Mouse (Mus musculus) heart, adult 2 months (tissue): ENCODE results near the gene Drg1. TPM values are rescaled to one million over a fixed set of nuclear protein-coding genes. Genes with fewer than 3 reads are reported as not detected.

Experiments used
- DNase-seq, 2 experiments: peaks; one replicate each; pipeline ENCODE4 v3.0.0; 2021
- H3K27ac ChIP-seq: fragments of 200-600 bp; 2 replicates; pipeline ENCODE4 v1.8.1; 2022
- H3K27me3 ChIP-seq: fragments of 200-500 bp; 2 replicates; pipeline ENCODE4 v1.6.1; 2012; ENCODE audit warnings: mild to moderate bottlenecking, low read length, inconsistent platforms, mixed read lengths; ENCODE audit not compliant: control insufficient read depth, insufficient read depth
- H3K36me3 ChIP-seq: fragments of 200-500 bp; 2 replicates; pipeline ENCODE4 v1.6.1; 2012; ENCODE audit warnings: low read length, inconsistent platforms; ENCODE audit not compliant: control insufficient read depth, insufficient read depth
- H3K4me1 ChIP-seq: fragments of 200-500 bp; 2 replicates; pipeline ENCODE4 v1.6.1; 2011; ENCODE audit warnings: low read length; ENCODE audit not compliant: control insufficient read depth, insufficient read depth
- H3K4me3 ChIP-seq: fragments of 200-600 bp; 2 replicates; pipeline ENCODE4 v1.8.1; 2022
- H3K79me2 ChIP-seq: fragments of 200-500 bp; replicated peaks from 2 replicates; pipeline ENCODE4 v1.6.1; 2012; ENCODE audit warnings: mild to moderate bottlenecking, inconsistent platforms, low read length, moderate library complexity, mixed read lengths; ENCODE audit not compliant: control insufficient read depth, insufficient read depth
- H3K9ac ChIP-seq: fragments of 200-500 bp; 2 replicates; pipeline ENCODE4 v1.6.1; 2012; ENCODE audit warnings: low read depth, mild to moderate bottlenecking, control low read depth, inconsistent platforms, low read length, mixed read lengths
- CTCF ChIP-seq: fragments of 200-600 bp; IDR thresholded peaks from 2 replicates; pipeline ENCODE4 v1.8.1; 2022; ENCODE audit warnings: antibody characterized with exemption, mild to moderate bottlenecking, moderate library complexity
- EP300 ChIP-seq: fragments of 200-500 bp; IDR thresholded peaks from 2 replicates; pipeline ENCODE4 v1.6.1; 2011; ENCODE audit warnings: low read depth, low read length, control low read depth; ENCODE audit not compliant: insufficient read depth
- POLR2A ChIP-seq: fragments of 200-500 bp; IDR thresholded peaks from 2 replicates; pipeline ENCODE4 v1.6.1; 2011; ENCODE audit warnings: mild to moderate bottlenecking, low read depth, low read length, control low read depth; ENCODE audit not compliant: insufficient read depth
- WGBS: fragments of 180-500 bp; shearing (Covaris S2); methylation state at CpG from one replicate; pipeline ENCODE4 v1.1.7; 2018; 5-methylcytosine and 5-hydroxymethylcytosine counted together
- intact Hi-C: fragments of 180-260 bp; cut with DNase I; formaldehyde crosslinking; loops from one replicate; pipeline ENCODE4 v1.15.1; 2025
- polyA plus RNA-seq: library from polyadenylated mRNA; depleted of rRNA; stranded (reverse); fragments of >200 nt; gene quantifications from 2 replicates; pipeline ENCODE4 v1.2.3, GENCODE M21; 2012
- total RNA-seq, 2 experiments: library from RNA; stranded (reverse); gene quantifications; 2 replicates each; pipeline ENCODE4 v1.2.3; 2021

Drg1 gene
- total and polyA plus RNA-seq, 3 experiments = 19.9 to 61.7 (median 59.0) TPM

- H3K4me1 ChIP-seq = peaks cover 7% of the 10 kb centered on the region
- no peak overlapping the region for H3K27ac ChIP-seq
- DNase-seq = no peak
- no peaks in the 10 kb centered on the region for H3K79me2 ChIP-seq
- H3K27me3 ChIP-seq = no peaks in the 10 kb centered on the region
- no peak for TF ChIP-seq POLR2A
- TF ChIP-seq EP300 = no peak
- no peak for TF ChIP-seq CTCF
- WGBS = 94% methylated on average over 14 of the region's 14 CpGs
- no peak overlapping the region for H3K4me3 ChIP-seq
- H3K36me3 ChIP-seq = peaks cover 3% of the 10 kb centered on the region
- intact Hi-C loops = no loop called here
- no peak overlapping the region for H3K9ac ChIP-seq
These were observed 32.6 kb upstream of the Drg1 start for GRCm38 (mm10) chr11:3298813-3299185.

DNA sequence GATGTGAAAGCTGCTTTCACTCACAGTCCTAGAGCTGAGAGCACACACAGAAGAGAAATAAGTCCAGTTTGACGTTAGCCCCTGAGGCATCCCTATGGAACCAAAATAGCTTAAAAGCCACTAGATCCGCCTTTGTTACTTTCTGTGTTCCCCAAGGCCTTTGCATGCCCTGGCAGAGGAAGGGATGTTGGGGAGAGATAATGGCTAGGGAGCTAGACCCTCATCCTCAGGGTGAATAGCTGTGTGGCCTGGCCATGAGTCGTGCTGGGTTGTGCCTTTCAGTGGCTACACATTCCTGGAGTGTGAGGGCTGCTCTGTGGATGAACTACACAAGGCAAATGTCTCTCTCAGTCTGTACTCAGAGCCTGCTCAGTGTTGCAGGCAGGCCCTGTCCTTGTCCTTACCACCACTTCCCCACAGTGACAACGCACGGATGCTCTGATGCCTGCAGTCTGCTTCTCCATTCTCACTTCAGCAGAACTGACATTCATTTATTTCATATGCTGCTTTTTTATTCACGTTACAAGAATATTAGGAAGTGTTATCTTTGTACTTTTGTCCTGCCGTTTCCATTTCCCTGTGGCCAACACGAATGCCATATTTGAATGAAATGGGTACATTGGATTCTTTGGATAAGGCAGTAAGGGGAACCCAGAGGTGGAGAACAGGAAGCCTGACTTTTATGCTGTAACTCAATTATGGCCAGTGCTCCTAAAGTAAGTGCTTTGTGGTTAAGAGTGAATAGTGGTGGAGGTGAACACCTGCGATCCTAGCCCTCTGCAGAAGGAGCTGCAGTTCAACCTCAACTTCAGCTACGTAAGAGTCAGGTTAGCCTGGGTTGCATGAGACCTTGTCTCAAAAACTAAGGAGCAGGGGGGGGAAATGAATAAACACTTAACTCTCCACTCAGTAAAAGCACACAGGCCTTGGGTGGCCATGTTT lies 31.9 kb upstream of the Drg1 start:
- TF ChIP-seq POLR2A (no peak), CTCF (no peak), EP300 (no peak)
- H3K9ac ChIP-seq = no peak overlapping the region
- peak in 1 of 2 experiments; percentile 11 for DNase-seq
- WGBS = 78% methylated on average over 10 of the region's 10 CpGs
- H3K4me3 ChIP-seq = no peak overlapping the region
- H3K27me3 ChIP-seq = no peaks in the 10 kb centered on the region
- no peaks in the 10 kb centered on the region for H3K79me2 ChIP-seq
- H3K27ac ChIP-seq = no peak overlapping the region
- intact Hi-C loops = no loop called here
- H3K36me3 ChIP-seq = peaks cover 3% of the 10 kb centered on the region; the same call in 1 of the 2 replicates
- H3K4me1 ChIP-seq = peaks cover 8% of the 10 kb centered on the region

GRCm38 (mm10) chr11:3296056-3296455 lies 29.8 kb upstream of the Drg1 start:
- no peak overlapping the region for H3K9ac ChIP-seq
- H3K79me2 ChIP-seq = 0 out of 2 replicates have a peak, but pooled peaks cover 2% of the 10 kb centered on the region
- H3K4me3 ChIP-seq = no peak overlapping the region
- DNase-seq = peak in 1 of 2 experiments; percentile 19
- H3K4me1 ChIP-seq = peaks cover 9% of the 10 kb centered on the region
- H3K36me3 ChIP-seq = no peaks in the 10 kb centered on the region; the same call in 1 of the 2 replicates
- H3K27ac ChIP-seq = no peak overlapping the region
- TF ChIP-seq CTCF = no peak
- no peak for TF ChIP-seq POLR2A
- TF ChIP-seq EP300 = no peak
- no peaks in the 10 kb centered on the region for H3K27me3 ChIP-seq
- intact Hi-C loops = no loop called here
- 55% methylated on average over 5 of the region's 5 CpGs for WGBS

DNA sequence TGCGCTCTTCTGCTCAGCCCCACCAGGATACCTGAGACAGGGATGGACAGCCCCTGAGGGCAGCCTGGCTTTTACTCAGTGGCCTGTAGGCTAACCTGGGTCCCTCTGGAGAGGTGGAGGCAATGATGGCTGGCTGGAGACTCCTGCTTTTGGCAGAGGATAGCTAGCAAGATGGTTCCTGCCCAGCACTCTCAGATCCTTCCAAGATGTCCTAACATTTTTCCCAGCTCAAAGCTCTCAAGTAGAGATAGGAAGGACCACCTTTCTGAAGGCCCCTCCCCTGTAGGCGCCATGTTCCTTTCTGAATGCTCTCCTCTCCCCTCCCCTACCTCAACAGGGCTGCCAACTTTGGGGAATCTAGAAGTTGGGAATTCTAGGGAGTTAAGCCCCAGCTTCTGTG lies 28.4 kb upstream of the Drg1 start:
- H3K36me3 ChIP-seq = no peaks in the 10 kb centered on the region; the same call in 1 of the 2 replicates
- TF ChIP-seq CTCF (no peak), POLR2A (no peak), EP300 (no peak)
- 97% methylated on average over 2 of the region's 2 CpGs for WGBS
- no peak overlapping the region for H3K27ac ChIP-seq
- H3K79me2 ChIP-seq = 0 out of 2 replicates have a peak, but pooled peaks cover 2% of the 10 kb centered on the region
- intact Hi-C loops = loop anchor here (5.0 kb wide), 2 partner anchors 92 to 113 kb away; partner anchors contain the start of genes Eif4enif1 and Limk2
- H3K27me3 ChIP-seq = no peaks in the 10 kb centered on the region
- peaks cover 9% of the 10 kb centered on the region for H3K4me1 ChIP-seq
- no peak for DNase-seq
- no peak overlapping the region for H3K4me3 ChIP-seq
- H3K9ac ChIP-seq = no peak overlapping the region

- Histone ChIP-seq H3K27me3 (no peaks in the 10 kb centered on the region), H3K9ac (no peak overlapping the region), H3K79me2 (0 out of 2 replicates have a peak, but pooled peaks cover 2% of the 10 kb centered on the region), H3K4me1 (peaks cover 9% of the 10 kb centered on the region), H3K4me3 (no peak overlapping the region), H3K27ac (no peak overlapping the region), H3K36me3 (no peaks in the 10 kb centered on the region; the same call in 1 of the 2 replicates)
- DNase-seq = no peak
- 47% methylated on average over 4 of the region's 4 CpGs for WGBS
- no peak for TF ChIP-seq CTCF
- intact Hi-C loops = loop anchor here (5.0 kb wide), 2 partner anchors 91 to 114 kb away; partner anchors contain the start of genes Eif4enif1 and Limk2
These were observed 27.1 kb upstream of the Drg1 start for GRCm38 (mm10) chr11:3293361-3293760.
